Mouse (Mus musculus) CD8-positive naive resting alpha-beta T cell, adult 2 months (primary cell): ENCODE data around the gene Mmp8.

Experiments
- DNase-seq, 2 experiments: peaks; one replicate each; pipeline ENCODE4 v3.0.0; 2022; ENCODE audit warnings: low read depth in 2 of 2, low spot score in 2 of 2

Mmp8 gene

DNA sequence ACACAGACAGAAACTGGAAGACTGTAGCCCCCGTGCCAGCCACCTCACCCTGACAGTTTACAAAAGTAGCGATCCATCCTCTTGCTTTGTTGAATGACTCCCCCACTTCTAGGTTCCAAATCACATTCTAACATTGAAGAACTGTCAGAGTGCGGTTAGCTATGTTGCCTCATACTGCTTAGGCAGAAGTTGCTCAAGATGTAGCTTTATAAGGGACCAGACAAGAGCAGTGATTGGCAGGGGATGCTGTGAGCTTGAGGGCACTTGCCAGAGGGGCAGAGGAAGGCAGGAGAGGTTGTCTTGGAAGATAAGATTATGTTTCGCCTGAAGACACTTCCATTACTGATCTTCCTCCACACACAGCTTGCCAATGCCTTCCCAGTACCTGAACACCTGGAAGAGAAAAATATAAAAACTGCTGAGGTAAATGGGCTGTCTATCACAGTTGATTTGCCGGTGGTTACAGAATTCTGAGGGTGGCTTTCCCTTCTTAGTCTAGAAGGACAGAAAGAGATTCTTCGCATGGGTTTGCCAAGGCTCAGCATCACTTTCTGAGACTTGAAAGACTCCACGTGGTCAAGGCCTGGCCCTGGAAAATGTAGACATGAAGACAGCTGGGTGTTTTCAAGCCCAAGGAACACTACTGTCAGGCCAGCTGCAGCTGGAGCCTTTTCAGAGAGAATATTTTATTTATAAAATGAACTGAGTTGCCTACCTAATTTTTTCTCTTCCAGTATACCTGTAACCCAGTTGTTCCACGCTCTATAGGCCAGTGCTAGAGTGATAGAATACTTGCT, at the start of gene Mmp8:
Gene Mmp8 (plus strand): TSS at position 236 of the 797 bp plus-strand sequence.
- no peak for DNase-seq

DNA sequence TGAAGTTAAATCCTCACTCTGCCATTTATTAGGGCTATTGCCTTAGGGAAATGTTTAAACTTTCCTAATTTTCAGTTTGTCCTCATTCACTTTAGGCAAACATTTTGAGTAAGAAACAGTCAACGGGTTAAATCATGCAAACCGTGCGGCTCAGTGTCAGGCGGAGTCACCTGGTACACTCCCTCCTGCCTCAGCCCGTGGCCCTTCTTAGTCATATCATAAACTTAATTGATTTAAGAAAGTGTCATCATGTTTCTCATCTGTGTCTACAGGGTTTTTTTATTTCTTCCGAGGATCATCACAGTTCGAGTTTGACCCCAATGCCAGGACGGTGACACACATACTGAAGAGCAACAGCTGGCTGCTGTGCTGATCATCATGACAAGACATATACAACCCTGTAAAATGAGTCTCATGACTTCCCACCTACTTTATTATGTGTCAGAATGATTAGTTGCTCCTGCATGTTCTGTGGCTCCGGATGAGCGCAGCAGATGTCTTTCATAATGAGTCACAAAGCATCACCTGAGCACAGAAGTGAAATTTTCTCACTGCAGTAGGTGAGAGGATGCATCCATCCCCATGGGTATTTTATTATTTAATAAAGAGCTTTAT, 48.5 kb upstream of the Mmp8 start:
- no peak for DNase-seq

DNA sequence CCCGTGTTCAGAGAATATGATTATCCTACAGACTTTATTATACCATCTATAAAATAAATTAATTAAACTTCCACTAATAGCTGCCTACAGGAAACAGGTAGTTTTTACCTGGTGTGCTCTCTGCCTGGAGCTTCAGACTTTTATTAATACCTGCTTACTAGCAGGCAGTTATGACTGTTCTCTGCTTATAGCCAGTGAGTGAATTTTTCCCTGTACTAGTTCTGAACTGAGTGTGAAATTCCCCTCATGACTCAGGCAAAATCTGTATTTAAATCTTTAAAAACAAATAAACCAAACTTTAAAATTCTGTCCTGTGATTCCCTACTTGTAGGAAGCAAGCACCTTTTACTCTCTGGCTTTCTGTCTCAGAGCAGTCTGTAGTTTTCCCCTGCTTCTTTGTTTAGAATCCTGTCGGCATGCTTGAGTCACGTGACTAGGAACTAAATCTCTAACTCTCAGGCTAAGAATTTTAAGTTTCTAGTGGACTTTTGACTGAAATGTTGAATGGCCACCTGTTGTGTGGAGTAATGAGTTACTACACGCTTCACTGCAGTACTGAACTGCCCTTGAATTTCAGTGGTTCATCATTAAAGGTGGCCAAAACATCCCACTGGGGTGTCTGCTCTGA, 40.2 kb upstream of the Mmp8 start:
- no peak for DNase-seq

DNA sequence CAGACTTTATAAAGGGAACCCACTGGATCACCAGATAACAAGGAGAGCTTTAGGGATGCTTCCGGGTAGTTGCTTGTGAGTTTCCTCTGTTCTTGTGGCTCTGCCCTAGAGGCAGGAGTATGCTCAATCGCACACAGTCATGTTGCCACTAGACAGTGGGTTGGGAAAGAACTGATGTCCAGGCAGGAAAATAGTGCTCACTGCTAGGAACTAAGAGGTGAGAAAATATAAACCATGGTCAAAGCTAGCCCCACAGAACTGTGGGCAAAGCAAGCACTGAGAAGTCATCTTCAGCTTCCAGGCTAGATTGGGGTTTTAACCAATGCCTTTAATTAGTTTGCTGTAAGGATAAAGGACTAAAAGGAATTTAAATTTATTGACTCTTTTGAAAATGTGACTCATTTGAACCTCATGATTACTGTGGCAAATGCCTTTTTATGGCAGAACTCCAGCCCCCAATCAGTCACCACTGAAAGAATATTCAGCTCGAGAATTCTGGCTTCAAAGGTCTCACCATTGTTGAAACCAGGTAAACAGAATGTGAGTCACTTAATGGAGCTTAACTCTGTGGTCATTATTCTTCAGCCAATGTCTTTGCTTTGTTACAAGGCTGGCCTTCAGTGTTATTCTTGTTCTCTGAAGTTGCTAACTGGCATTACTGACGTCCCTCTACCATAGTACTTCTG, 31.9 kb upstream of the Mmp8 start:
- DNase-seq = no peak

DNA sequence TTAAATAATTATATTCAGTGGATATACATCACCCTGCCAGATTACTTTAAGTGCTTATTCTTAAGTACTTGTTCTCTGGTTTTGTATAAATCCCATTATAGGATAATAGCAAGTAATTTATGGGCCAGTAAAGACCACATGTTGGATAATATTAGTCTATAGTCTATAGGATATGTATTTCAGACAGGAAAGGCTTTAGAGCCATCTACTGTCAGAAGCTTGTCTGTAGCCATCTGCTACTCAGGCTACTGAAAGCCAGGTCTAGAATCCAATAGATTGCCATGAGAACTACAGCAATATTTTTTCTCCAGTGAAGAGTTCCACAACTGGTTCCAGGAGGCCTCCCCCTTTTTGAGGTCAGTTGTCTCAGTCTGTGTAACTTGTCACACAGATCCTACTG, 15.5 kb upstream of the Mmp8 start:
- no peak for DNase-seq

DNA sequence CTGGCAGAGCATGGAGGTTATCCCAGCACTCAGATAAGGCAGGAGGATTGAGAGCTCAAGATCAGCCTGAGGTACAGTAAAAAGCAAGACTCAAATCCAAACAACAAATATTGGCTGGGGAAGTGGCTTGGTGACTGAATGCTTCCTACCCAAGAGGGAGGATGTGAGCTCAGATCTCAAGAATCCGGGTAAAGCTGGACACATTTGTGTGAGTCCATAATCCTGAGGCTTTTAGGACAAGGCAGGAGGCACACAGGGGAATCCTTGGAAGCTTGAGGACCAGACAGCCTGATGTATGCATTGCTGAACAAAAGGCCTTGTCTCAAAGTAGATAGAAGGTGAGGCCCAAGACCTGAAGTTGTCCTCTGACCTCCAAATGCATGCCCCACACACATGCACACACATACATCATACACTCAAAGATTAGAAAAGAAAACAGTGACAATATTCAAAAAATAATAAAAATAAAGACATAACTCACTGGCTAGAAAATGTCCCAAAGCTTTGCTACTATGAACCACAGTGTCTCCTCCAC, 13.3 kb upstream of the Mmp8 start:
- no peak for DNase-seq

DNA sequence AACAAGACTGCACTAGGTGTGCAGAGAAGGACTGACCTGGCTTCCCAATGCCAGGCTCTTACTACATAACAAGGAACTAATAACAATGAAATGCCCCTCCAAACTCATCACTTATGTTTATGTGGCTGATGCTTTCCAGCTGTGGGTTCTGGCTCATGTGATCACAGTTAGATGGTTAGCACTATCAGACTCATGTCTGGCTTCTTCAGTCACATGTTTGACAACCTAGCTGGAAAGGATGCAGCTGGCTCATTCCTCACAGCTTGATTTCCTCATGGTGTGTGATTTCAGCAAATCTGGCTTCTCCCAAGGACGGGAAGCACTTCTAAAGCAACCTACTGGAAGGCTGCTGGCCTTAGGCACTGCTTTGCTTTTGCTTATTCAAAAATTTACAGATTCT, 12.8 kb upstream of the Mmp8 start:
- no peak for DNase-seq

DNA sequence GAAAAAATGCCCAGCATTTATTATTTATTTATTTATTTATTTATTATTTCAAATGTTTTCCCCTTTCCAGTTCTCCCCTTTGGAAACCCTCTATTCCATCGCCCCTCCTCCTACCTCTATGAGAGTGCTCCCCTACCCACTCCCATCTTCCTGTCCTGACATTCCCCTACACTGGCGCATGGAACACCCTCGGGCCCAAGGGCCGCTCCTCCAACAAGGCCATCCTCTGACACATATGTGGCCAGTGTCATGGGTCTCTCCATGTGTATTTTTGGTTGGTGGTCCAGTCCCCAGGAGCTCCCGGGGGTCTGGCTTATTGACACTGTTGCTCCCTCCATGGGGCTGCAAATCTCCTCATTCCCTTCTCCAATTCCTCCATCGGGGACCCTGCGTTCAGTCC, 12.3 kb upstream of the Mmp8 start:
- no peak for DNase-seq

DNA sequence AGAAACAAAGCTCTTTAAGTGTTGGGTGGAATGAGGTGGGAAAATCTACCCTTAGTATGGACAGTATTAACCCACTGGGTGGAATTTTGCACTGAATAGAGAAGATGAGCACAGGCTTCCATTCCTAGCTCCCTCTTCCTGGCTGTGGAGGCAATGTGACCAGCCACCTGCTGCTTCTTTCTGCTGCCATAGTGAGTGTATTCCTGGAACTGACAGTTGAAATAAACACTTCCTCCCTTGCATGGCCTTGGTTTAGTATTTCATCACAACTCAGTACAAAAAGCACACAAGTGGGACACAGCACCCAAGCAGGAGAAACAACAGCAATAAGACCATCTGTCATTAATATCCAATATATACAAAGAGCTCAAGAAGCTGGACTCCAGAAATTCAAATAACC, 6.3 kb upstream of the Mmp8 start:
- no peak for DNase-seq

DNA sequence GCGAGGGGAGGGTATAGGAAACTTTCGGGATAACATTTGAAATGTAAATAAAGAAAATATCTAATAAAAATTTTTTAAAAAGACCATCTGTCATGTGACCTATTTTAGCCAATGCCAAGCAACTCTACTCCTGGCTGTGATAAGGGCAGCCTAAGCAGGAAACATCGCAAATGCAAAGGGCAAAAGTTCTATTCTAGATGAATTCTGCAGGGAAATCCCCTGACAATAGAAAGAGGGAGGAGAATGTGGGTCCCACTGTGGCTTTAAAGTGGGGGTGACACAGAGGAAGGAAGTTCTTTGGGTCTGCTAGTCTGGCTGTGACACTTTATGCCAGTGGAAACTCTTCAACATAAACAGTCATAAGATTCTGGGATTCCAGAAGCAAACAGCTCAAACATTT, 4.7 kb upstream of the Mmp8 start:
- DNase-seq = no peak

DNA sequence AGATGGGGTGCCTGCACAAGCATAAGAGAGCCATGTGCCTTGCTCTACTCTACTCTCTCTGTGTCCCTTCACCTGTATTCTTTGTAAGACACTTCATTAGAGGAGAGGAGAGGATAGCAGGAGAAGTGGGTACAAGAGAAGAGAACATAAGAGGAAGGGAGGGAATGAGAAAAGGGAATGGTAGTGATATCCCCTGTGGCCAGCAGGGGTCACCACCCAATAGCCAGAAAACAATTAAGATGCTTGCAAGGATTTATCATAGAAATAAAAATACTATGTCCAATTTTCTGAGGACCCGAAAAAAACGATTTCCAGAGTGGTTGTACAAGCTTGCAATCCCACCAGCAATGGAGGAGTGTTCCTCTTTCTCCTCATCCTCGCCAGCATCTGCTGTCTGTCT, 3.9 kb upstream of the Mmp8 start:
- no peak for DNase-seq

DNA sequence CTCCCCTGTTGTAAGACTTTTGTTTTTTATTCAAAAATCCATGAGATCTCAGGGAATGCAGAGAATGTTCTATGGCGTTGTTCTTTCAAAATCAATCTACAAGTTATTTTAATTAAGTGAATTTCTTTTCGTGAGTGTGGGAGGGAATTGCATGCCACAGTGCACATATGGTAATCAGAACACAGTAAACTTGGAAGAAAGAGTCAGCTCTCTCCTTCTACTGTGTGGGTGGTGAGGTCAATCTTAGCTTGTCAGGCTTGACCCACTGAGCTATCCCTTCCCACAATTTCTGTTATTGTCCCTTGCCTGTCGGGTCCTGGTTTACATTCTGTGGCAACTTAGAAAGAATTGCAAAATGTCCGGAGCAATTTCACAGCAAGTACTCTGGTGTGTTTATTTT, 1.8 kb downstream of the Mmp8 start:
- no peak for DNase-seq

DNA sequence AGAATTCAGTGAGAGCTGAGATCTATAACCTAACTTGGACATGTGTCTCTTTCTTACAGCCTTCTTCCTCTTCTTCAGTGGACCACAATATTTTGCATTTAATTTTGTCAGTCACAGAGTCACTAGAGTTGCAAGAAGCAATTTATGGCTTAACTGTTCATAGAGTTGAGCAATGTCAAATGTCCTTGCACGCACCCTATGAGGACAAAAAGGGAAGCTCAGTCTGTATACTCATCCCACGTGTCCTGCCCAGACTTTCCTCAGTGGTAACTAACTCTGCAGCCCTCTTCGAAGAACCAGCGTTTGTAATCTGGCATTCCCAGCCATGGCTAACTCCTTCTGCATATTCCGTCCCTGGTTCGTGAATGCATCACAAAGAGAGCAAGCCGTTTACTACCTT, 9.1 kb downstream of the Mmp8 start:
- no peak for DNase-seq

DNA sequence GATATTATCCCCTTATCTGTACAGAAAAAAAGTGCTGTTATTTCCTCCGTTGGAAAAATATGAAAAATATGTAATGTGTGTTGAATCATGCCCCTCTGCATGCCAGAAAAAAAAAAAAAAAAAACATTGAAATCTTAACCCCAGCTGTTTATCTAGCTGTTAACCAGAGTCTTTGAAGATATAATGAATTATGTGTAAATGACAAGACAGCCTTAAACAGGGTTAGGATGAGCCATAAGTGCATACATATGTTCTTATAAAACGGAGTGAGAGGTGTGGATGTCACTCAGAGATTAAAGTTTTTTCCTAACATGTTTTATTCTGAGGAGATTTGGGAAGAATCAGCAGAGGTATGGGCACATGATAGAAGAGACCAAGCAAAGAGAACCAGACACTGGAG, 9.7 kb downstream of the Mmp8 start:
- DNase-seq = no peak

DNA sequence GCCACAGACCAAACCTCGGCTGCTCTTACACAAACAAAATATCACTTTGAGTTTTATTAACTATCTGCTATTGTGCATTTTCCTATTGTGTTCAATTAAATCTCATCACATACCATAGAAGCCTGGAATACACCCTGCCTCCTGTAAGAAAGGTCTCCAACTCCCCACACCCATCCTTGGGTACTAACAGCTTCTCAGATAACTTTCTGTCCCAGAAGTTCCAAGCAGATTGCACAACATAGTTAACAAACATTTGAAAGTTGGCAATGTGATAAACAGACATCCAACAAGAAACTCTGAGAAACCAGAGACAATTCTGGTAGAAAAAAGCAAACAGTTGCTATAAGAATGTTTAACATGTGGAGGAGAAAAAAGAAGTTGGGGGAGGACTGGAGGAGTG, 12.2 kb downstream of the Mmp8 start:
- DNase-seq = no peak

DNA sequence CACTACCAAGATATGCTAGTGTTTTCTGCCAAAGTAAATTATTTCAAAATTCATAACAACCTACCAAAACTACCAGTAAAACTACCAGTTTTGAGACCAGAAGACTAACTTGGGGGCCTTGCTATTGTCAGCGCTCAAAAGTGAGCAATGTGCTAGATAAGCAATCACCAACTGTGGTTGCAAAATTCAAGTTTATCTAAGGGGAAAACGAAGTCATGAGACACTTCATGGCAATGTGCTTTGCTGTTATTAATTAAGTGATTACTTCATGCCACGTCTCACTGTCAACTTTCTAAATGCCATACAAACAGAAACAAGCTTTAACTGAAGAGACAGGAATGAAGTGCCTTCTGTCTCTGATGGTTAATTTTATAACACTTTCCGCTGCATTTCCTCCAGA, 12.9 kb downstream of the Mmp8 start, which contains the start of gene Mmp27:
Gene Mmp27 (plus strand): TSS at position 235 of the 400 bp plus-strand sequence.
- no peak for DNase-seq

DNA sequence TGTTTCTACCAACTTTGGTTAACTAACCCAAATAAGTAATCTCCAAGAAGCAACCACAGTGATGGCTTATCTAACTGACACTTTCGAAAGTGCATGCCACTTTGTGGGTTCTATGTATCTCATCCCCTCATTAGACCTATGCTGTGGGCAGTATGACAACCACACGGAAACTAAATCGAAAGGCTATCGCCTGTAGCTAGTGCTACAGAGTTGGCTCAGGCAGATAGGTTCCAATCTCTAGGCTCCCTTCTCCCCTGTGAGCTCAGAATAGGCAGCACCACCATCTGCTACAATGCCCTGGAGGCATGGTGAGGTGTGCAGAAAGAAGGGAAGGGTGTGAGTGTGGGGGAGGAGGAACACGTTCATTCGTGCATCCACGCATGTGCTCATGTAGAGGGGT, 13.9 kb downstream of the Mmp8 start:
- DNase-seq = no peak

DNA sequence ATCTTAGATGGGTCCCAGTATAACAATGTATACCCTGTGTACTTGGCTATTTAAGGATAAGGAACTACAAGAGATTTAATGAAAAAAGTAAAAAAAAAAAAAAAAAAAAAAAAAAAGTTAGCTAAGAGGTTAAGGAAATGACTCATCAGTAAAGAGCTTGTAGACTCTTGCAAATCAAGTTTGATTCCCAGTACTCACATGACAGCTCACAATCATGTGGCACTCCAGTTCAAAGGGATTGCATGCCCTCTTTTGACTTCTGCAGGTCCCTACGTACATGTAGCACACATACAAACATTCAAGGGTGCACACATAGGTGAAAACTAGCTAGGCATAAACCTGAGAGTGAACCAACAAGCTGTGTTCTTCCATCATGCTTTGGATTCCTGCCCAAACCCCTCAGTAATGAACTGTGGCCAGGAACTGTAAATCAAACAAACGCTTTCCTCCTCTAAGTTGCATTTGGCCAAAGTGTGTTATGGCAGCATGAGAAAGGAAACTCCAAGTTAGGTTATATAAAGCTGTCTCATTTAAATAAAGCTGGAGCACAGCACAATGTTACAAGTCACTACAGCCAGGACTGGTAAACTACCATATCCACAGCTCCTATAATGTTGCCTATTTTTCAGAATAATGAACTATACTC, 14.5 kb downstream of the Mmp8 start:
- no peak for DNase-seq

DNA sequence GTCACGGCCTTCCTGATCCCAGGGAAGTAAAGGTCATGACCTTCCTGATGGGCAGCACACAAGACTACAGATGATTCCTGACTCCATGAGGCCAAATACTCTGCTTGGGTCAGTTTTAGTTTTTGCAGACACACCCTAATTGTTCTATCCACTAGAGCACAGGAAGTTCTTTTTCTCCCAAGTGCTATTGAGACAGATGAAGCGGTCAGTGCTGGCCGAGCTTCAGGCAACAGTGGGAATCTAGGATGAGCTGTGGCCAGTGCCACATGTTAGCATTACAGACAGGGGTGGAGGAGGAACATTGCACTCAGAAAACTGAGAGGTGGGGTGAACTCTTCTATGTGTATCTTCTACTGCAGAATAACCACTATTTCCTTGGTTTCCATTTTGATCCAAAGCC, 17.3 kb downstream of the Mmp8 start:
- no peak for DNase-seq

DNA sequence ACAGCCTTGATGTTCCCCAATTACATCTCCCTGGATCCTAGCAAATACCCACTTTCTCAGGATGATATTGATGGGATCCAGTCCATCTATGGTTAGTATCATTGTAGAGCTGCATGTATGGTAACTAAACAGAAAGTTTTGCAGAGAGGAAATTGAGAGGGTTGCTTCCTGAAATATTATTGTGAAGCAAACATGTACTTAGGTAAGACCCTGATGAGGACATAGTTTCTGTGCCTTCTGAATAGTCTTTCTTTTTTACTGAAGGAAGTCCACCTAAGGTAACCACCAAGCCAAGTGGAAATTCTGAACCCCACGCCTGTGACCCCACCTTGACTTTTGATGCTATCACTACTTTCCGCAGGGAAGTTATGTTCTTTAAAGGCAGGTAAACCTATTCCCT, 19.1 kb downstream of the Mmp8 start:
- DNase-seq = no peak

DNA sequence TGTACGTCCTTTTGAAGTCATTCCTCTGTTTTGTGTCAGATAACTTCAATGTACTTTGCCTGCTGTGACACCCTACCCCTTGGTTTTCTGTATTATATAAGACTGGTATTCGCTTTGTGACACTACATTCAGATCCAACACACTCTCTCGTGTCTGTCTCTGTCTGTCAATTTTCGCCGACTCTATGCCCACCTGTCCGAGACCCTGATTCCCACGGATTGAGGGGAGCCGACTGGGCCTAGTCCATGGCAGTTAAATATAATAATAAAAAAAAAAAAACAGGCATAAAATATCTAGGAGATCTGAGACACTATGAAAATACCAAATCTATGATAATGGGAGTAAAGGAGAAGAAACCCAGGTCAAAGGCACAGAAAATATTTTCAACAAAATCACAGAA, 31.8 kb downstream of the Mmp8 start:
- DNase-seq = no peak
